Mouse (Mus musculus) liver, adult 2 months (tissue): ENCODE measurements around the gene Ndufs8.

ENCODE experiments used
- CTCF ChIP-seq: fragments of 200-500 bp; IDR thresholded peaks from 2 replicates; pipeline ENCODE4 v1.5.1; 2011; ENCODE audit warnings: low read depth, low read length, control low read depth
- POLR2A ChIP-seq: fragments of 200-500 bp; IDR thresholded peaks from 2 replicates; pipeline ENCODE4 v1.6.1; 2011; ENCODE audit warnings: low read length, control low read depth; ENCODE audit not compliant: insufficient read depth; ENCODE audit errors: extremely low read depth

GRCm38 (mm10) chr19:3947813-3948212, 35.2 kb upstream of the Ndufs8 start:
- TF ChIP-seq POLR2A, result no peak
- no peak for TF ChIP-seq CTCF
